Mouse (Mus musculus): ENCODE data around the gene Gdap1l1. TPM values are rescaled to one million over a fixed set of nuclear protein-coding genes. Genes with fewer than 3 reads are reported as not detected.
A peak's percentile ranks its signal among the peaks of the same experiment; 100 is the strongest.

Gdap1l1 gene
- polyA plus RNA-seq, 1 experiment from 2014 or later = 1.7 TPM

GRCm38 (mm10) chr2:163463998-163464397 is 25.7 kb downstream of the Gdap1l1 start:
- ATAC-seq (replicated peaks; ENCODE audit: low FRiP score) = no peak
- H3K4me3 ChIP-seq (ENCODE audit: low read depth, low read length) = no peak overlapping the region
- 83% methylated on average over 4 of the region's 4 CpGs for WGBS
- H3K36me3 ChIP-seq (ENCODE audit: control insufficient read depth, insufficient read depth, low read length) = 0 out of 2 replicates have a peak, but pooled peaks cover 2% of the 10 kb centered on the region
- H3K9ac ChIP-seq (ENCODE audit: low read depth, low read length) = no peak overlapping the region
- H3K27me3 ChIP-seq (replicated peaks; ENCODE audit: control insufficient read depth, insufficient read depth, low read length) = peaks cover 5% of the 10 kb centered on the region
- no peak for DNase-seq (ENCODE audit: low spot score)
- no peaks in the 10 kb centered on the region for H3K9me3 ChIP-seq (ENCODE audit: control insufficient read depth, low read length)
- no peak overlapping the region for H3K27ac ChIP-seq (ENCODE audit: low read depth, low read length)
- no peak overlapping the region for H3K4me2 ChIP-seq
- 0 out of 2 replicates have a peak, but pooled peaks cover 4% of the 10 kb centered on the region for H3K4me1 ChIP-seq (replicated peaks; ENCODE audit: control insufficient read depth, insufficient read depth, low read length)

- Histone ChIP-seq H3K4me2 (no peak overlapping the region), H3K27ac (ENCODE audit: low read depth, low read length) (no peak overlapping the region), H3K27me3 (replicated peaks; ENCODE audit: control insufficient read depth, insufficient read depth, low read length) (no peaks in the 10 kb centered on the region; the same call in 1 of the 2 replicates), H3K4me1 (replicated peaks; ENCODE audit: control insufficient read depth, insufficient read depth, low read length) (no peaks in the 10 kb centered on the region), H3K36me3 (ENCODE audit: control insufficient read depth, insufficient read depth, low read length) (peaks cover 5% of the 10 kb centered on the region; the same call in 1 of the 2 replicates), H3K9ac (ENCODE audit: low read depth, low read length) (no peak overlapping the region), H3K4me3 (ENCODE audit: low read depth, low read length) (no peak overlapping the region), H3K9me3 (ENCODE audit: control insufficient read depth, low read length) (no peaks in the 10 kb centered on the region)
- no peak for DNase-seq (ENCODE audit: low spot score)
- 69% methylated on average over 6 of the region's 6 CpGs for WGBS
- no peak for ATAC-seq (replicated peaks; ENCODE audit: low FRiP score)
Measured at GRCm38 (mm10) chr2:163464562-163464961, 26.3 kb downstream of the Gdap1l1 start.

- Histone ChIP-seq H3K27ac (ENCODE audit: low read depth, low read length) (no peak overlapping the region), H3K9me3 (ENCODE audit: control insufficient read depth, low read length) (no peaks in the 10 kb centered on the region), H3K36me3 (ENCODE audit: control insufficient read depth, insufficient read depth, low read length) (peaks cover 5% of the 10 kb centered on the region; the same call in 1 of the 2 replicates), H3K27me3 (replicated peaks; ENCODE audit: control insufficient read depth, insufficient read depth, low read length) (no peaks in the 10 kb centered on the region), H3K4me3 (ENCODE audit: low read depth, low read length) (no peak overlapping the region), H3K4me1 (replicated peaks; ENCODE audit: control insufficient read depth, insufficient read depth, low read length) (peaks cover 3% of the 10 kb centered on the region; the same call in 1 of the 2 replicates), H3K4me2 (no peak overlapping the region), H3K9ac (ENCODE audit: low read depth, low read length) (no peak overlapping the region)
- DNase-seq (ENCODE audit: low spot score) (no peak), ATAC-seq (replicated peaks; ENCODE audit: low FRiP score) (no peak)
- 75% methylated on average over 8 of the region's 8 CpGs for WGBS
Measured at GRCm38 (mm10) chr2:163466771-163467170, 28.5 kb downstream of the Gdap1l1 start.

- no peak overlapping the region for H3K9ac ChIP-seq (ENCODE audit: low read depth, low read length)
- ATAC-seq (replicated peaks; ENCODE audit: low FRiP score) (no peak), DNase-seq (ENCODE audit: low spot score) (no peak)
- WGBS = 87% methylated on average over 6 of the region's 6 CpGs
- no peak overlapping the region for H3K4me3 ChIP-seq (ENCODE audit: low read depth, low read length)
- peaks cover 5% of the 10 kb centered on the region; the same call in 1 of the 2 replicates for H3K36me3 ChIP-seq (ENCODE audit: control insufficient read depth, insufficient read depth, low read length)
- H3K27me3 ChIP-seq (replicated peaks; ENCODE audit: control insufficient read depth, insufficient read depth, low read length) = no peaks in the 10 kb centered on the region
- H3K27ac ChIP-seq (ENCODE audit: low read depth, low read length) = no peak overlapping the region
- peaks cover 3% of the 10 kb centered on the region; the same call in 1 of the 2 replicates for H3K4me1 ChIP-seq (replicated peaks; ENCODE audit: control insufficient read depth, insufficient read depth, low read length)
- no peaks in the 10 kb centered on the region for H3K9me3 ChIP-seq (ENCODE audit: control insufficient read depth, low read length)
- H3K4me2 ChIP-seq = no peak overlapping the region
Measured at GRCm38 (mm10) chr2:163467585-163467984, 29.3 kb downstream of the Gdap1l1 start.

DNA sequence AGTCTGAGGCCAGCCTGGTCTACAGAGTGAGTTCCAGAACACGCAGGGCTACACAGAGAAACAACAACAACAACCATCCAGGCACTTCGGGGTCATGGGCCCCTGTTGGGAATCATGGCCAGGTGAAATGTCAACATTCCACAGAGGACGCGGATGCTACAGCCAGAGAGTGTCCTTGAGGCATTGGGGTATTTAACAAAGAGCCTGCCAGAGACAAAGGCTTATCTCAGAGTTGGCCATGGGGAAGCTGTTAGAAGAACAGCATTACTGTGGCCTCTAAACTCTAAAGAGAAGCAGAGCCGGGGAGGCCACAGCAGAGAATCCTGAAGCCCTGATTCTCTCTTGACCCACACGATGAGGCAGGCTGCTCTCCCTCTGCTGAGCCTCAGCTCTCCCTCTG is 30.6 kb downstream of the Gdap1l1 start:
- Histone ChIP-seq H3K27me3 (replicated peaks; ENCODE audit: control insufficient read depth, insufficient read depth, low read length) (no peaks in the 10 kb centered on the region), H3K9me3 (ENCODE audit: control insufficient read depth, low read length) (no peaks in the 10 kb centered on the region), H3K4me1 (replicated peaks; ENCODE audit: control insufficient read depth, insufficient read depth, low read length) (peaks cover 3% of the 10 kb centered on the region; the same call in 1 of the 2 replicates), H3K4me2 (no peak overlapping the region), H3K9ac (ENCODE audit: low read depth, low read length) (no peak overlapping the region), H3K4me3 (ENCODE audit: low read depth, low read length) (no peak overlapping the region), H3K36me3 (ENCODE audit: control insufficient read depth, insufficient read depth, low read length) (peaks cover 5% of the 10 kb centered on the region; the same call in 1 of the 2 replicates), H3K27ac (ENCODE audit: low read depth, low read length) (no peak overlapping the region)
- DNase-seq (ENCODE audit: low spot score) = no peak
- 86% methylated on average over 6 of the region's 6 CpGs for WGBS
- no peak for ATAC-seq (replicated peaks; ENCODE audit: low FRiP score)

GRCm38 (mm10) chr2:163469711-163470110 is 31.4 kb downstream of the Gdap1l1 start:
- ATAC-seq (replicated peaks; ENCODE audit: low FRiP score) = no peak
- DNase-seq (ENCODE audit: low spot score) = no peak
- Histone ChIP-seq H3K27me3 (replicated peaks; ENCODE audit: control insufficient read depth, insufficient read depth, low read length) (no peaks in the 10 kb centered on the region), H3K4me2 (no peak overlapping the region), H3K4me1 (replicated peaks; ENCODE audit: control insufficient read depth, insufficient read depth, low read length) (peaks cover 3% of the 10 kb centered on the region; the same call in 1 of the 2 replicates), H3K36me3 (ENCODE audit: control insufficient read depth, insufficient read depth, low read length) (peaks cover 5% of the 10 kb centered on the region; the same call in 1 of the 2 replicates), H3K4me3 (ENCODE audit: low read depth, low read length) (no peak overlapping the region), H3K9me3 (ENCODE audit: control insufficient read depth, low read length) (no peaks in the 10 kb centered on the region), H3K9ac (ENCODE audit: low read depth, low read length) (no peak overlapping the region), H3K27ac (ENCODE audit: low read depth, low read length) (no peak overlapping the region)
- 91% methylated on average over 15 of the region's 15 CpGs for WGBS

GRCm38 (mm10) chr2:163471136-163471535 is 32.9 kb downstream of the Gdap1l1 start:
- WGBS = 70% methylated on average over 3 of the region's 3 CpGs
- no peak for ATAC-seq (replicated peaks; ENCODE audit: low FRiP score)
- no peak overlapping the region for H3K27ac ChIP-seq (ENCODE audit: low read depth, low read length)

DNA sequence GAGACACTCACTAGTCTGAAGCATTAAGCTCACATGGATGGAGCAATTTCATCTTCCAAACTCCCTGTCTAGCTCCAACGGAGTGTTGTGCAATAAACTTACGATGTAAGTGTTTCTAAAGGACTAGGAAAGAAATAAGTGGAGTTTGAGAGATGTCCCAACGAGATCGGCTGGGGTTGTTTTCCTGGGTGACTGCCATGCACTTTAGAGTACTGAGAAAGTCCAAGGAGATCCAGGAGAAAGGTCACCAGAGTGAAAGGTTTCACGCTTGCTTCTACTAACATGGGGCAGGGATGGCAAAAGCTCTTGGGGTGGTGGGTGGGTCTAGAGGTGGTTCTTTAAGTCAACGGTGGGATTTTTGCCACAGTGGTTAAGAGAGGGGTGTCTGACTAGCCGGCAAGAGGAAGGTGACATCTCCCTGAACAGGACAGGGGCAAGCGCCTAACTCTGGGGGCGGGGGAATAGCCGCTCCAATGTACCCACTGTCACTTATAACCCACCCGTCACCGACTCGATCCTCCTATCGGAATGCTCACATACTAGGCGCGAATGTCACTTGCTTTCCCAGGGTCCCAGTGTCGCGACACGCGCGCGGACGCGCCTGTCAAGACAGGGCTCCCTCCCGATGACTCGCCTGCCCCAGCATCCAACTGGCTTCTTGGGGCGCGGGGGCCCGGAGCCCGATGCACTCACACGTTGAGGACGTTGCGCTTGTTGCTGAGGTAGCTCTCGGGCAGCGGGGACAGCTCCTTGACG is 33.6 kb downstream of the Gdap1l1 start:
- H3K9ac ChIP-seq (ENCODE audit: low read depth, low read length) = peak overlapping the region; percentile 90
- ATAC-seq (replicated peaks; ENCODE audit: low FRiP score) = peak; percentile 81
- H3K4me2 ChIP-seq = peak overlapping the region; percentile 91
- 6% methylated on average over 36 of the region's 36 CpGs for WGBS
- H3K9me3 ChIP-seq (ENCODE audit: control insufficient read depth, low read length) = no peaks in the 10 kb centered on the region
- H3K4me1 ChIP-seq (replicated peaks; ENCODE audit: control insufficient read depth, insufficient read depth, low read length) = peaks cover 3% of the 10 kb centered on the region; the same call in 1 of the 2 replicates
- H3K36me3 ChIP-seq (ENCODE audit: control insufficient read depth, insufficient read depth, low read length) = peaks cover 5% of the 10 kb centered on the region; the same call in 1 of the 2 replicates
- no peaks in the 10 kb centered on the region for H3K27me3 ChIP-seq (replicated peaks; ENCODE audit: control insufficient read depth, insufficient read depth, low read length)
- H3K27ac ChIP-seq (ENCODE audit: low read depth, low read length) = peak overlapping the region; percentile 52
- H3K4me3 ChIP-seq (ENCODE audit: low read depth, low read length) = peak overlapping the region; percentile 89
- DNase-seq (ENCODE audit: low spot score) = no peak

More at GRCm38 (mm10) chr2:163471136-163471535, 32.9 kb downstream of the Gdap1l1 start:
- Histone ChIP-seq H3K4me2 (peak overlapping the region; percentile 91), H3K9me3 (ENCODE audit: control insufficient read depth, low read length) (no peaks in the 10 kb centered on the region), H3K27me3 (replicated peaks; ENCODE audit: control insufficient read depth, insufficient read depth, low read length) (no peaks in the 10 kb centered on the region), H3K4me3 (ENCODE audit: low read depth, low read length) (peak overlapping the region; percentile 89), H3K4me1 (replicated peaks; ENCODE audit: control insufficient read depth, insufficient read depth, low read length) (peaks cover 3% of the 10 kb centered on the region; the same call in 1 of the 2 replicates), H3K36me3 (ENCODE audit: control insufficient read depth, insufficient read depth, low read length) (peaks cover 5% of the 10 kb centered on the region; the same call in 1 of the 2 replicates), H3K9ac (ENCODE audit: low read depth, low read length) (peak overlapping the region; percentile 90)
- DNase-seq (ENCODE audit: low spot score) = no peak
